ENCODE assay signal across 7 mouse cellular contexts in genomic region chr19:55578094-55579085, GRCm38 (mm10).
A peak's percentile ranks its signal among the peaks of the same experiment; 100 is the strongest.
DNase-seq lines count a peak whose midpoint lies in the region; ATAC-seq and TF ChIP-seq lines count a peak whose summit lies in the region.

No protein-coding gene starts in this region.

- H3K9ac ChIP-seq in hindbrain, postnatal 0 days (replicated peaks; ENCODE audit: low read length), result no peak overlapping the region

- WGBS in embryonic facial prominence, embryonic 10.5 days, result 51% methylated on average over 17 of the region's 17 CpGs
- WGBS in hindbrain, postnatal 0 days, result 45% methylated on average over 17 of the region's 17 CpGs

- no peak for TF ChIP-seq CTCF in hindbrain, postnatal 0 days (IDR thresholded peaks at IDR 0.05; ENCODE audit: low read depth)

- H3K9me3 ChIP-seq in embryonic facial prominence, embryonic 10.5 days, result no peaks in the 10 kb centered on the region
- no peaks in the 10 kb centered on the region for H3K9me3 ChIP-seq in hindbrain, postnatal 0 days (ENCODE audit: low read length)

- peaks cover 34% of the 10 kb centered on the region for H3K27me3 ChIP-seq in embryonic facial prominence, embryonic 10.5 days (replicated peaks; ENCODE audit: low read depth, poor library complexity, severe bottlenecking)
- H3K27me3 ChIP-seq in hindbrain, postnatal 0 days (ENCODE audit: insufficient read depth, low read length), result no peaks in the 10 kb centered on the region

- no peak overlapping the region for H3K4me3 ChIP-seq in embryonic facial prominence, embryonic 10.5 days
- no peak overlapping the region for H3K4me3 ChIP-seq in hindbrain, postnatal 0 days (ENCODE audit: low read length)

- peak; percentile 90 for ATAC-seq in hindbrain, postnatal 0 days
- ATAC-seq in activated CD4-positive, CD25-positive, alpha-beta regulatory T cell, adult 4 months, result no peak

- peaks cover 58% of the 10 kb centered on the region for H3K4me1 ChIP-seq in embryonic facial prominence, embryonic 10.5 days
- peaks cover 7% of the 10 kb centered on the region for H3K4me1 ChIP-seq in hindbrain, postnatal 0 days (ENCODE audit: insufficient read depth, low read length)

- H3K36me3 ChIP-seq in embryonic facial prominence, embryonic 10.5 days (replicated peaks), result no peaks in the 10 kb centered on the region
- no peaks in the 10 kb centered on the region for H3K36me3 ChIP-seq in hindbrain, postnatal 0 days (ENCODE audit: insufficient read depth, low read length)

- peak overlapping the region; percentile 66 for H3K27ac ChIP-seq in embryonic facial prominence, embryonic 10.5 days (replicated peaks)
- H3K27ac ChIP-seq in hindbrain, postnatal 0 days, result peak overlapping the region; percentile 18; the same call in 1 of the 2 replicates

- no peak overlapping the region for H3K4me2 ChIP-seq in hindbrain, postnatal 0 days (ENCODE audit: low read depth, low read length)

- peak; percentile 45 for DNase-seq in urinary bladder, postnatal 25 days (ENCODE audit: low spot score)
- DNase-seq in urinary bladder, adult 2 months (ENCODE audit: low spot score), result no peak
- peak; percentile 79 for DNase-seq in embryonic facial prominence, embryonic 10.5 days (ENCODE audit: low spot score)
- DNase-seq in hindbrain, postnatal 0 days (ENCODE audit: low spot score), result peak; percentile 93
- peak; percentile 85 for DNase-seq in left cerebral cortex, postnatal 4 days
- peak; percentile 48 for DNase-seq in retina, embryonic 14.5 days (ENCODE audit: low spot score)

- intact Hi-C loops in left cerebral cortex, postnatal 4 days (cut with DNase I), result no loop called here
